Mouse (Mus musculus): ENCODE data around the gene Fam3a. TPM values are rescaled to one million over a fixed set of nuclear protein-coding genes. Genes with fewer than 3 reads are reported as not detected.
A peak's percentile ranks its signal among the peaks of the same experiment; 100 is the strongest.

The Fam3a gene
- total and polyA plus RNA-seq, 3 experiments: 7.7 to 12.5 (median 8.3) TPM

- Histone ChIP-seq H3K4me2 (ENCODE audit: insufficient read depth, low read depth, poor library complexity, severe bottlenecking) (peak overlapping the region; percentile 56), H3K9me3 (replicated peaks; ENCODE audit: low read length) (no peaks in the 10 kb centered on the region), H3K36me3 (replicated peaks in 1 of 2; ENCODE audit: control insufficient read depth in 1 of 2, insufficient read depth in 1 of 2, low read length in 1 of 2) (peaks cover 10 to 49% of the 10 kb centered on the region in 2 experiments), H3K9ac (ENCODE audit: insufficient read depth, low read depth) (peak overlapping the region; percentile 56; the same call in 1 of the 2 replicates), H3K4me1 (ENCODE audit: control insufficient read depth in 1 of 2, insufficient read depth in 2 of 2) (peaks cover 0 to 52% of the 10 kb centered on the region in 2 experiments; a peak in 3 of 4 replicates), H3K79me2 (replicated peaks; ENCODE audit: control insufficient read depth, extremely low read depth, insufficient read depth, poor library complexity, severe bottlenecking) (peaks cover 20% of the 10 kb centered on the region; the same call in 1 of the 2 replicates), H3K27ac (ENCODE audit: insufficient read depth, low read depth) (no peak overlapping the region), H3K4me3 (replicated peaks in 1 of 3; ENCODE audit: low read depth in 2 of 3, low read length in 2 of 3, poor library complexity in 1 of 3) (peak overlapping the region; percentile 52 to 74 (median 66)), H3K27me3 (replicated peaks) (no peaks in the 10 kb centered on the region)
- TF ChIP-seq NRF1 (IDR thresholded peaks at IDR 0.05; ENCODE audit: low read depth, low read length) (peak; percentile 43), ZNF384 (IDR thresholded peaks at IDR 0.05; ENCODE audit: low read depth, low read length) (no peak)
- no peak for DNase-seq (ENCODE audit: extremely low read depth)
- in situ Hi-C loops (cut with MboI; ENCODE audit: low pct_ligation_motif_present, low pct_unique_long_range_greater_than_20kb, low sequenced_read_pairs) (no loop called here), dilution Hi-C loops (cut with MboI; ENCODE audit: extremely low pct_ligation_motif_present, extremely low pct_unique_long_range_greater_than_20kb, low sequenced_read_pairs) (no loop called here)
Measured at GRCm38 (mm10) chrX:74428146-74428825, 35.2 kb upstream of the Fam3a start.

GRCm38 (mm10) chrX:74427116-74427515 is 34.0 kb upstream of the Fam3a start:
- no peak for DNase-seq (ENCODE audit: extremely low read depth)
- H3K27me3 ChIP-seq (replicated peaks): no peaks in the 10 kb centered on the region
- H3K9me3 ChIP-seq (replicated peaks; ENCODE audit: low read length): no peaks in the 10 kb centered on the region
- no peak overlapping the region for H3K9ac ChIP-seq (ENCODE audit: insufficient read depth, low read depth)
- H3K36me3 ChIP-seq (replicated peaks in 1 of 2; ENCODE audit: control insufficient read depth in 1 of 2, insufficient read depth in 1 of 2, low read length in 1 of 2): peaks cover 2 to 38% of the 10 kb centered on the region in 2 experiments
- H3K4me2 ChIP-seq (ENCODE audit: insufficient read depth, low read depth, poor library complexity, severe bottlenecking): no peak overlapping the region
- H3K4me3 ChIP-seq (replicated peaks in 1 of 3; ENCODE audit: low read depth in 2 of 3, low read length in 2 of 3, poor library complexity in 1 of 3): no peak overlapping the region
- in situ Hi-C loops (cut with MboI; ENCODE audit: low pct_ligation_motif_present, low pct_unique_long_range_greater_than_20kb, low sequenced_read_pairs) (no loop called here), dilution Hi-C loops (cut with MboI; ENCODE audit: extremely low pct_ligation_motif_present, extremely low pct_unique_long_range_greater_than_20kb, low sequenced_read_pairs) (no loop called here)
- H3K27ac ChIP-seq (ENCODE audit: insufficient read depth, low read depth): no peak overlapping the region
- no peak for TF ChIP-seq CHD2 (IDR thresholded peaks at IDR 0.05; ENCODE audit: low read length)
- no peak for TF ChIP-seq UBTF (IDR thresholded peaks at IDR 0.05; ENCODE audit: low read depth, low read length)
- no peak for TF ChIP-seq USF1 (IDR thresholded peaks at IDR 0.05; ENCODE audit: low read depth, low read length)
- no peak for TF ChIP-seq RAD21 (IDR thresholded peaks at IDR 0.05; ENCODE audit: low read depth, low read length)
- TF ChIP-seq CHD1 (IDR thresholded peaks at IDR 0.05; ENCODE audit: low read depth, low read length): no peak
- no peak for TF ChIP-seq JUN (IDR thresholded peaks at IDR 0.05; ENCODE audit: insufficient read depth, low read depth, low read length)
- no peak for TF ChIP-seq MAZ (IDR thresholded peaks at IDR 0.05; ENCODE audit: low read depth, low read length)
- TF ChIP-seq PAX5 (IDR thresholded peaks at IDR 0.05; ENCODE audit: low read length): no peak
- no peak for TF ChIP-seq ZKSCAN1 (IDR thresholded peaks at IDR 0.05; ENCODE audit: borderline replicate concordance, low read depth, low read length)
- no peak for TF ChIP-seq IRF4 (IDR thresholded peaks at IDR 0.05; ENCODE audit: low read depth, low read length)
- TF ChIP-seq KAT2A (IDR thresholded peaks at IDR 0.05; ENCODE audit: insufficient replicate concordance, low read length): no peak
- TF ChIP-seq EP300 (IDR thresholded peaks at IDR 0.05; ENCODE audit: low read length): no peak
- no peak for TF ChIP-seq CTCF (conservative IDR thresholded peaks at IDR 0.05 in 1 of 2, IDR thresholded peaks at IDR 0.05 in 1 of 2; ENCODE audit: low read depth in 2 of 2, low read length in 2 of 2)
- H3K4me1 ChIP-seq (ENCODE audit: control insufficient read depth in 1 of 2, insufficient read depth in 2 of 2): peaks cover 0 to 52% of the 10 kb centered on the region in 2 experiments; a peak in 3 of 4 replicates
- H3K79me2 ChIP-seq (replicated peaks; ENCODE audit: control insufficient read depth, extremely low read depth, insufficient read depth, poor library complexity, severe bottlenecking): peaks cover 20% of the 10 kb centered on the region; the same call in 1 of the 2 replicates

Data from CH12.LX (cell line).